Mouse (Mus musculus) megakaryocyte, embryonic 14.5 days (primary cell): Measurements from ENCODE around the gene Ndst2.

Source experiments
- FLI1 ChIP-seq: IDR thresholded peaks from 2 replicates; pipeline ENCODE4 v1.6.1; 2012; ENCODE audit warnings: low read length, inconsistent platforms, mixed read lengths
- GATA1 ChIP-seq: IDR thresholded peaks from 3 replicates; pipeline ENCODE4 v1.6.1; 2012; ENCODE audit warnings: mixed read lengths, low read length, inconsistent platforms, borderline replicate concordance

GRCm38 (mm10) chr14:20708239-20708638 is 26.1 kb downstream of the Ndst2 start:
- TF ChIP-seq GATA1, result no peak
- no peak for TF ChIP-seq FLI1
